Mouse (Mus musculus): ENCODE data around the gene Abo.

The Abo gene

GRCm38 (mm10) chr2:26870666-26871065 is 5.9 kb upstream of the Abo start:
- DNase-seq (ENCODE audit: extremely low spot score), result no peak

GRCm38 (mm10) chr2:26862856-26863255 is 1.9 kb downstream of the Abo start:
- DNase-seq (ENCODE audit: extremely low spot score), result no peak

- no peak for DNase-seq (ENCODE audit: extremely low spot score)
Measured at GRCm38 (mm10) chr2:26847706-26848105, 17.1 kb downstream of the Abo start.

DNA sequence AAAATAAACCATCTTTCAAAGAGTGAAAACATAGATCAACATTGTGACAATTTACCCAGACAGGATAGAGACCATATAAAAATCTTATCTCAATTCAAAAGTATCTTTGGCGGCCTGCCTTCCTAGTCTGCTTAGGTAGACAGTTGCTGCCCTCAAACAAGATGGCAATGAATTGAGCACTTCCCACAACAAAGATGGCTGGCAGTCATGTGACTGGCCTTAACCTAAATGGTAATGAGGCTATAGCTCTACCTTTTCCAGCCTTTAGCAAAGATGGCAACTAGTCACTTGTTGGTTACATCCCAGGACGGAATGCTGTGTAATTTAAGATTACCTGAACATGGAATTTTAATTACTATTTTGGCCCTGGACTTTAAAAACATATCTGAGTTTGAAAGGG is 32.3 kb downstream of the Abo start:
- DNase-seq (ENCODE audit: extremely low spot score), result no peak

DNA sequence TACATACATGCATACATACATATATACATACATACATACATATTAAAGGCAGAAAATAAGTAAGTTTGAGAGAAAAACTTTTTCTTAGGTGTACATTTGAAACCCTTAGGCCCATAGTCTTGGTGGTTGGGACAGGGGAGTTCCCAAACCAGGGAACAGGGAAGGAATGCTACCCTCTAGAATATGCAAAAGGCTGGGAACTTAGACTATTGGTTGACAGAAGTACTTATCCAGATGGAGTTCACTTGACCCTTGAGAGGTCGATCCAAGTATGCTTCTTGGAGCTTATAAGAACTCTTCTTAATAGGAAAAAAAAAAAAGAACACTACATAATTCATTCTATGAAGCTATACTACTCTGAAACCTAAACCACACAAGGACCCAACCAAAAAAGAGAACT is 36.7 kb downstream of the Abo start:
- no peak for DNase-seq (ENCODE audit: extremely low spot score)

DNA sequence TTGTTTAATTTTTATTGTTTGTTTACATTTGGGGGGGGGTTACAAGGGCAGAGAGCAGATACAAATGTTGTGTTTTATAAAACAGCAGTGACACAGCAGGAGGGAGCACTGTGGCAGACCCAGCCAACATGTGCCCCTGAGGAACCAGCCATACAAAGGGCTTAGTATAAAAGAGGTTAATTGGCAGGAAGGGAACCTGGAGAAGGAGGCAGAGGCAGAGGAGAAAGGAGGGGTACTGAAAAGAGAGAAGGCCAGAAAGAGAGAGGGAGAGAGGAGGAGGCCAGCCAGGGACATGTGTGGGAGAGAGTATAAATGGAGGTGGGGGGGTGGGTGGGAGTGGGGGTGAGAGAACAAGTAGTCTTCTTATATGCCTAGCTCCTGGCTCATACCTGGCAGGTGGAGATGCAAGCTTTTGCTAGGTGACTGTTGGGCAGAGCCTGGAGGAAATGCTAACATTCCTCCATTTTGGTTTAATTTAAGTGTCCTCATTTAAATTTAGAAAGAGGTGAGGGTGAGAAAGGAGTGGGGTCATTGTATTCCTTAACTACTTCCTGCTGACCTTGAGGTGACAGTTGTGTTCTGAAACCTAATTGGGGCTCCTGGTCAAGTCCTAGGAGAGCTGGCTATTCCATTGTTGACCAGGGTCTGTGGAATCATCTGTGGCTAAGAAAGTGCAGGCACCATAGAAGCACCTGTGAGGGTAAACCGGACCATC is 37.4 kb downstream of the Abo start:
- no peak for DNase-seq (ENCODE audit: extremely low spot score)

Measured in embryo, embryonic 9.5 days (tissue).